Mouse (Mus musculus) neutrophil, adult 5-6 weeks (primary cell): Measurements from ENCODE around the gene Tmem206. TPM values are rescaled to one million over a fixed set of nuclear protein-coding genes. Genes with fewer than 3 reads are reported as not detected.

Source experiments
- ATAC-seq: fragments of 151-379, 151-347 bp; 2 replicates; pipeline ENCODE4 v1.8.0; 2017; ENCODE audit warnings: mild to moderate bottlenecking, moderate TSS enrichment; ENCODE audit not compliant: insufficient number of reproducible peaks, poor library complexity, low FRiP score, severe bottlenecking; ENCODE audit errors: extremely low read depth
- total RNA-seq: library from RNA; stranded (forward); fragments of 200-1000 nt; gene quantifications from 2 replicates; pipeline ENCODE4 v1.2.3, GENCODE M21; 2017

Gene Tmem206
- total RNA-seq, 1 experiment from 2014 or later, result 19.2 TPM

GRCm38 (mm10) chr1:191347602-191348001 lies 21.9 kb downstream of the Tmem206 start:
- ATAC-seq, result no peak

DNA sequence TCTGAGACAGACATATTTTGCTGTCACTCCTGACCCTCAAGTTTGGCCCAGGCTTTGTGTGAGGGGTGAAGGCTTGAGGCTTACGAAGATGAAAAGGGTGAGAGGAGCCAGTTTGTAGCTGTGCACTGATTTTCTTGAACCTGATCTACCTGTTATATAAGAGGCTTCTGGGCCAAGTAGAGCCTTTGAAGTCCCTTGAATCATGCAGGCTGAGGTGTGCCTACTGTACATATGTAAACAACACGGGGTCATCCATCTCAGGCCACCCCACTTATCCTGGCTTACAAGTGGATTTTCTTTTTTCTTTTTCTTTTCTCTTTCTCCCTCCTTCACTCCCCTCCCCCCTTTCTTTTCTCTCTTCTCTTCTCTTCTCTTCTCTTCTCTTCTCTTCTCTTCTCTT lies 22.9 kb downstream of the Tmem206 start:
- ATAC-seq, result no peak

DNA sequence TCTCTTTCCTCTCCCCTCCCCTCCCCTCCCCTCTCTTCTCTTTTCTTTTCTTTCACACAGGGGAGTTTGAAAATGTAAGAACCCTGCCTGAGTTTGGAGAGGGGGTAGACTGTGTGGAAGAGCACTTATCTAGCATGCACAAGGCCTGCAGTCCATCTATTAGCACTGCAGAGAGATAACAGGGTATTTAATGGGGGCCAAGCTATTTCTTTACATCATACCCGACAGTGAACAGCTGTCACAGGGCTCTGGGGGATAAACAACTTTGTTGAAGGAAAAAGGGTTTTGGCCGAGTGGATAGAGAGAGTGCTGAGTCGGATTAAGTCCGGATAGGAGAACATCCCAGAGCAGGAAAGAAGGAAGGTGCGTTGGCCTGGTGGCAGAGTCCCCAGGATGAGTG lies 23.3 kb downstream of the Tmem206 start:
- ATAC-seq, result no peak

GRCm38 (mm10) chr1:191349486-191350037 lies 23.9 kb downstream of the Tmem206 start:
- no peak for ATAC-seq

- no peak for ATAC-seq
These were observed 24.6 kb downstream of the Tmem206 start for GRCm38 (mm10) chr1:191350355-191350754.

- ATAC-seq, result no peak
These were observed 27.2 kb downstream of the Tmem206 start for GRCm38 (mm10) chr1:191352786-191353488.

DNA sequence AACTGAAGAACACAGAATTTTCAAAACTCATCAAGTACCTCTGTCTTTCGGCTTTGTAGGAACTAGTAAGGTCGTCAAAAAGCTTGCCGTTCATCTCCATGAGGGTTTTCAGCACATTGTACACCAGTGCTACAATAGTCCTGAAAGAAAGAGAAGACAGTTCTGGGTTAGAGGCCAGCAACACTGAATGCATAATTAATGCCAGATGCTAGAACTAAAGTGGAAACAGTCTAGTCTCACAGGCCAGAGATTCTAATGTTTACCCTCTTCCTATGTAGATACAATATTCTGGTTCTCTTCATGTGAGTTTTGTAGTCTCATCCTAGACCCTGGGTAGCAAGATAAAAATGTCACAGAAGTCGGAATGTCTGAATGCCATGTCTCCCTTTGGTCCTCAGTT lies 28.1 kb downstream of the Tmem206 start:
- ATAC-seq, result no peak

DNA sequence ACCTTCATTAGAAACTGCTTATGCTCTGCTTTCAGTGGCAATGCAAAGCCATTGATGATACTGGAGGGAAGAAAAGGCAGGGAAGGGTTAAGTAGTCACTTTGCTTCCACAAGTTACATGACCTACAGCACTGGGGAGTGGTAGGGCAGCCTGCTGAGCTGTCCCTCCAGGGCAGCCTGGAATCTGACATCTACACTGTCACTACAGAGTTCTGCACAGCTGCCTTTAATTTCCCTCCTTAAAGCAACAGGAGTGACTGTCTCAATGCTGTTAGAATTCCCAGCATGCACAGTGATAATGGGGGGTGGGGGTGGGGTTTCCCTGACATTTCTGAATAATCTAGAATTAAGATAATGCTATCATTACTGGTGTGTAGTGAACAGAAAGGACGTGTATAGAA lies 31.2 kb downstream of the Tmem206 start:
- no peak for ATAC-seq

GRCm38 (mm10) chr1:191359478-191359877 lies 33.8 kb downstream of the Tmem206 start:
- ATAC-seq, result no peak

DNA sequence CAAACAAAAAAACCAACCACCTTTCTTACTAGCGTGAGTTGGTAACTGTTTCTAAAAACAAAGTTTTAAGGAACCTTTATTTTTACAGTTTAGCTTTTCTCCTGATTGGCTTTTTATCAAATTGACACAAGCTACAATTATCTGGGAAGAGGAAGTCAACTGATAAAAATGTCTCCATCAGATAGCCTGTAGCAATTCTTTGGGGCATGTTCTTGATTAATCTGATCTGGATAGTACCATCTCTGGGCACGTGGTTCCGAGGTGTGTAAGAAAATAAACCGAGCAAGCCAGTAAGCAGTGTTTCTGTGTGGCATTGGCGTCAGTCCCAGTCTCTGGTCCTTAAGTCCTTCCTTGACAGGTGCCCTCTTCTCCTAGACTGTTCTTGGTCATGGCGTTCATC lies 36.7 kb downstream of the Tmem206 start:
- ATAC-seq, result no peak

DNA sequence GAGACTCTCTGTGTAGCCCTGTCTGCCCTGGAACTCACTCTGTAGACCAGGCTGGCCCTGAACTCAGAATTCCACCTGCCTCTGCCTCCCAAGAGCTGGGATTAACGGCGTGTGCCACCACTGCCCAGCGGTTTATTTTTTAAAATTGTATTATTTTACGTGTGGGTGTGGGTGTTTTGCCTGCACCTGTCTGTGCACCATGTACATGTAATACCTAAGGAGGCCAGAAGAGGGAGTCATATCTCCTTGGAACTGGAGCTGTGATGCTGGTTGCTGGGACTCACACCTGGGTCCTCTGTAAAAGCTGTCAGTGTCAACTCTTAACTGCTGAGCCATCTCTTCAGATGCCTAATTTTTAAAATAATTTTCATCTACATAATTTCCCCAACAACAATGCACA lies 38.8 kb downstream of the Tmem206 start:
- ATAC-seq, result peak; percentile 79

GRCm38 (mm10) chr1:191368193-191368592 lies 42.5 kb downstream of the Tmem206 start:
- ATAC-seq, result no peak

- no peak for ATAC-seq
These were observed 43.4 kb downstream of the Tmem206 start for GRCm38 (mm10) chr1:191369140-191369539.

GRCm38 (mm10) chr1:191374993-191375643 lies 49.4 kb downstream of the Tmem206 start:
- ATAC-seq, result no peak

DNA sequence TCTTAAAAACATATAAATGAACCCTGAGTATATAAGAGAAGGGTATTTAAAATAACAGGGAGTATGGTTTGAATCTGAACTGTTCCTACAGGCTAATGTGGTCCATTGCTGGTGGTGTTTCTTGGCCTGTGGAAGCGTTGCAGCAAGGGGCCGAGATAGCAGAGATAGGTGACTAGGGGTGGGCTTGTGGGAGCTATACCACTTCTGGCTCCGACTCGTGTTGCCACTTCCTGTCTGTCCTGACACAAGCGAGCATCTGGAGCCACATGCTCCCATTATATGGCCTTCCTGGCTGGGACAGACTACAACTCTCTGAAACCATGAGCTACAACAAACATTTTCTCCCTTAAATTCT lies 49.9 kb downstream of the Tmem206 start:
- ATAC-seq, result no peak

- ATAC-seq, result no peak
These were observed 52.4 kb downstream of the Tmem206 start for GRCm38 (mm10) chr1:191378080-191378479.

- no peak for ATAC-seq
These were observed 55.1 kb downstream of the Tmem206 start for GRCm38 (mm10) chr1:191380843-191381242.

GRCm38 (mm10) chr1:191381955-191382736 lies 56.4 kb downstream of the Tmem206 start:
- ATAC-seq, result no peak

GRCm38 (mm10) chr1:191384786-191385430 lies 59.2 kb downstream of the Tmem206 start:
- no peak for ATAC-seq
